Mouse (Mus musculus): ENCODE measurements around the gene Agtr1a. TPM values are rescaled to one million over a fixed set of nuclear protein-coding genes. Genes with fewer than 3 reads are reported as not detected.

The Agtr1a gene
- polyA plus RNA-seq, 1 experiment from 2014 or later, result 13.7 TPM

Other genes with a start within 250 kb of the Agtr1a start
- gene Mboat1, start 200.0 kb upstream of the Agtr1a start, polyA plus RNA-seq (2015; fragmentation: Nextera tagmentation; extraction: Ambion mirVana), result 26.2 and 30.7 TPM in 2 replicates
- gene Uqcrfs1, start 208.9 kb downstream of the Agtr1a start, polyA plus RNA-seq (2015; fragmentation: Nextera tagmentation; extraction: Ambion mirVana), result 269 and 295 TPM in 2 replicates